Mouse (Mus musculus) bone marrow macrophage, adult 2 months (primary cell): Measurements from ENCODE around the gene Phyhipl. TPM values are rescaled to one million over a fixed set of nuclear protein-coding genes. Genes with fewer than 3 reads are reported as not detected.

Experiments used
- H3K27ac ChIP-seq: 2 replicates; pipeline ENCODE4 v1.5.1; 2012; ENCODE audit warnings: low read depth, low read length; ENCODE audit not compliant: insufficient read depth
- H3K4me1 ChIP-seq: 2 replicates; pipeline ENCODE4 v1.6.1; 2012; ENCODE audit warnings: low read length; ENCODE audit not compliant: control insufficient read depth, insufficient read depth
- H3K4me3 ChIP-seq: 2 replicates; pipeline ENCODE4 v1.5.1; 2012; ENCODE audit warnings: mild to moderate bottlenecking, low read length, moderate library complexity; ENCODE audit not compliant: insufficient read depth
- CTCF ChIP-seq: IDR thresholded peaks from 2 replicates; pipeline ENCODE4 v1.5.1; 2012; ENCODE audit warnings: low read depth, mild to moderate bottlenecking, low read length, moderate library complexity
- POLR2A ChIP-seq: IDR thresholded peaks from 2 replicates; pipeline ENCODE4 v1.6.1; 2012; ENCODE audit warnings: mild to moderate bottlenecking, low read depth, low read length, borderline replicate concordance
- polyA plus RNA-seq: library from polyadenylated mRNA; stranded (reverse); fragments of >200 nt; gene quantifications from 2 replicates; pipeline ENCODE4 v1.2.4, GENCODE M21; 2012; ENCODE audit not compliant: missing spikeins, insufficient read depth, insufficient read length

Phyhipl gene
- 0.52 TPM in 1 of 2 replicates, not detected in the other for polyA plus RNA-seq

- no peaks in the 10 kb centered on the region for H3K4me1 ChIP-seq
- no peak within 1 kb of the TSS for H3K4me3 ChIP-seq
- TF ChIP-seq POLR2A = no peak
- TF ChIP-seq CTCF = no peak
- no peak within 1 kb of the TSS for H3K27ac ChIP-seq
Measured at GRCm38 (mm10) chr10:70655828-70656227, at the start of gene Phyhipl. Phyhipl (minus strand) TSS chr10:70655965.

DNA sequence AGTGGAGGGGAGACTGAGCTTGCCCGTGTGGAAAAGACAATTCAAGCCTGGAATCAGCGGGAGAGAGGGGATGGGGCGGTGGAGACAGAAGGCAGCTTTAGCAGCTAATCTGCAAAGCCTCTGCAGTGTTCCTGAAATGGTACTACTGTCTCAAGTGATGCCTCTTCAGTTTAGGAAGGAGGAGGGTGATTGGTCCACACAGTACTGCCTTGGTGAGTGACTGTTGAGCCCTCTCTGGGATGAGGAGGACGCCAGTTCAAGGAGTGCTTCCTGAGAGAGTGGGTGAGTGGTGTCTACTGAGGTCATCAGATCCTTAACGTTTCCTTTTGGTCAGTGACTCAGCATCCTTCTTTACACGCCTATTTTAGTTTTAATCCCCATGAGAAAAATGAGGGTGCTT, 47.4 kb upstream of the Phyhipl start:
- Histone ChIP-seq H3K4me3 (no peak overlapping the region), H3K27ac (no peak overlapping the region), H3K4me1 (no peaks in the 10 kb centered on the region)
- TF ChIP-seq CTCF = no peak
- TF ChIP-seq POLR2A = no peak

GRCm38 (mm10) chr10:70699581-70699980, 43.8 kb upstream of the Phyhipl start:
- Histone ChIP-seq H3K27ac (no peak overlapping the region), H3K4me1 (no peaks in the 10 kb centered on the region), H3K4me3 (no peak overlapping the region)
- TF ChIP-seq CTCF (no peak), POLR2A (no peak)

- TF ChIP-seq POLR2A (no peak), CTCF (no peak)
- Histone ChIP-seq H3K4me1 (no peaks in the 10 kb centered on the region), H3K27ac (no peak overlapping the region), H3K4me3 (no peak overlapping the region)
Measured at GRCm38 (mm10) chr10:70698014-70698413, 42.2 kb upstream of the Phyhipl start.

DNA sequence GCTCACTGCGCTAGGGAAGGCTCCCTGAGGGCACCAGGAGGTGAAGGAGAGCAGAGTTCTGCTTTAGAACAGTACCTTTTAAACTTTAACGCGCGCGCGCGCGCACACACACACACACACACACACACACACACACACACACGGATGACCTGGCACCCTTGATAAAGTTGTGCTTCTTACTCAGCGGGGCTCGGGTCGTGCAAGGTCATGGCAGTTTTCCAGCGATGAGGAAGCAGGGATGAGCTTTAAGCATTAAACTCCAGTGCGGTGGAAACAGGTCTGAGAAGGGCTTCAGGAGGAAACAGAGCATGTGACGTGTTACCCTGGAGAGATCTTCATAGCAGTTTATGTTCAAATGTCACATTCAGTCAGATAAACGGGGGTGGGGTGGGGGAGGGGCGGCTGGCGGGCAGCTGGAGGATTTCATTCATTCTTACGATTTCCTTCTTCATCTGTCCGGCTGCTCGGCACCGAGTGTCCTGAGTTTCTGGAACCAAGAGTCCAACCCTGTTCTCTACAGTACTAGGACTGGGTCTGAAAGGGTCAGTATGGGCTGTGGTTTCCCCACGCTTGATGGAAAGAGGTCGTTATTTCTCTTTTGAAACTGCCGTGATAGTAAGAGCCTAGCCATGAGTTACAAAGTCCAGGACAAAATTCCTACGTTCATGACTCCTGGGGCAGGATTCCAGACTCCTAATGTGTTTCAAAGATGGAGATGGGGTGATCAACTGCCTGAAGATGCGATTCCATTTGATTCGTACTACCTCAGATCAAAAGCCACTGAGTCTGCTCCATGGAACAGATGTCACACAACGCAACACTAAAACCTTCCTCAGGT, 41.2 kb upstream of the Phyhipl start:
- TF ChIP-seq POLR2A (no peak), CTCF (no peak)
- H3K27ac ChIP-seq = no peak overlapping the region
- H3K4me3 ChIP-seq = no peak overlapping the region
- no peaks in the 10 kb centered on the region for H3K4me1 ChIP-seq

GRCm38 (mm10) chr10:70689346-70689745, 33.6 kb upstream of the Phyhipl start:
- no peak overlapping the region for H3K27ac ChIP-seq
- H3K4me1 ChIP-seq = no peaks in the 10 kb centered on the region
- no peak overlapping the region for H3K4me3 ChIP-seq
- TF ChIP-seq CTCF (no peak), POLR2A (no peak)

- Histone ChIP-seq H3K27ac (no peak overlapping the region), H3K4me1 (no peaks in the 10 kb centered on the region), H3K4me3 (no peak overlapping the region)
- TF ChIP-seq POLR2A = no peak
- no peak for TF ChIP-seq CTCF
Measured at GRCm38 (mm10) chr10:70688881-70689280, 33.1 kb upstream of the Phyhipl start.

GRCm38 (mm10) chr10:70686941-70687703, 31.4 kb upstream of the Phyhipl start:
- no peaks in the 10 kb centered on the region for H3K4me1 ChIP-seq
- TF ChIP-seq POLR2A = no peak
- H3K4me3 ChIP-seq = no peak overlapping the region
- H3K27ac ChIP-seq = no peak overlapping the region

DNA sequence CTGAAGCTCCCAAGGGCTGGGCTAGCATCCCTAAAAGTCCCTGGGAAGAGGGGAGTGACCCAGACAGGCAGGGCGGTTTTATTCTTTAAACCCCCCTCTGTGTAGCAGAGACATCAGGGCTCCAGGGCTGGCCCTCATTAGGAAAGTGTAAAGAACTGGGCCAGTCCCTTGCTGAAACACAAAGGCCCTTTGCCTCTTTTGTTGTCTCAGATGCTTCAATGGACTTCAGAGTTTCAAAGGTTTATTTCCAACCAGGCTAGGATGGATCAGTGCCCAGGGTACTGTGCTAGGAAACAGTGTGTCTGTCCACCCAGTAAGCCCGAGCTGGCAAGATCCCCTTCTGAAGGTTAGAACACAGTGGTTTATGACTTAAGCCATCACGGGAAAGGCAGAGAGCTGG, 30.7 kb upstream of the Phyhipl start:
- Histone ChIP-seq H3K27ac (no peak overlapping the region), H3K4me3 (no peak overlapping the region), H3K4me1 (no peaks in the 10 kb centered on the region)
- no peak for TF ChIP-seq CTCF
- no peak for TF ChIP-seq POLR2A

DNA sequence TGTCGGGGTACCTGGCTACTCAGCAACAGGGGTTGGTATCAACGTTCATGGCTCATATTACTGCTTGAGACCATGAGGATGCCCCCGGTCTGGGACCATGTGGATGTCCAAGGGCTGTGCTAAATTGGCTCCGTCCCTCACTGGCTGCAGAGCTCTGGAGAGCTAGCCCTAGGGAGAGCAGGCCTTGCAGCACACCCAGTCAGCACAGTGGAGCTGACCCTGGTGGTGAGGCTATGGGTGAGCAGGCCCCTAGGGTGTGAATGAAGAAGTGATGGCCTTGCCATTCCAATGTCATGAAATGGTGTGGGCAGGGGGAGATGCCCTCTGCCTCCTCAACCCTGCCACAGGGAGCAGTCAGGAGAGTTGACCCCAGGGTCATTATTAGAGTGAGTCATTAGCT, 27.7 kb upstream of the Phyhipl start:
- no peaks in the 10 kb centered on the region for H3K4me1 ChIP-seq
- no peak overlapping the region for H3K4me3 ChIP-seq
- H3K27ac ChIP-seq = no peak overlapping the region
- no peak for TF ChIP-seq POLR2A
- TF ChIP-seq CTCF = no peak
